28 mouse cellular contexts compared by ENCODE assay signal in genomic region chr3:26637402-26637801, GRCm38 (mm10). TPM values are rescaled to one million over a fixed set of nuclear protein-coding genes. Genes with fewer than 3 reads are reported as not detected.
"Had no signal": no experiment of that assay in that cellular context is flagged by ENCODE, and none has a peak within 500 bp of the region (broad histone marks: within the 10 kb centered on the region; RNA-seq: fewer than 3 reads in every experiment).

Gene Spata16, plus strand, starts transcription at chr3:26637620.

- H3K27ac ChIP-seq: midbrain, embryonic 10.5 days; midbrain, embryonic 12.5 days; neural tube, embryonic 13.5 days; neural tube, embryonic 15.5 days had no signal

- H3K4me3 ChIP-seq: midbrain, embryonic 10.5 days; midbrain, embryonic 12.5 days; myocyte; neural tube, embryonic 13.5 days; neural tube, embryonic 15.5 days had no signal

- H3K36me3 ChIP-seq: midbrain, embryonic 10.5 days; midbrain, embryonic 12.5 days; neural tube, embryonic 13.5 days; neural tube, embryonic 15.5 days had no signal

- H3K27me3 ChIP-seq: midbrain, embryonic 12.5 days; neural tube, embryonic 13.5 days; neural tube, embryonic 15.5 days had no signal

- DNase-seq: lung, adult 18-20 months; lung, embryonic 14.5 days; lung, postnatal 10 days; lung, postnatal 4 days; midbrain, embryonic 14.5 days; retina, postnatal 1 day; right cerebral cortex, adult 18-20 months; right cerebral cortex, postnatal 25 days; right cerebral cortex, postnatal 4 days; spleen, adult 18-20 months; thymus, adult 18-20 months; thymus, postnatal 14 days; thymus, postnatal 36 days had no signal

RNA-seq across cellular contexts. Expression of gene Spata16, which starts in this region (rescaled TPM):
- total RNA-seq: megakaryocyte, adult 5-6 weeks; megakaryocyte-erythroid progenitor cell, adult 5-6 weeks had no signal
- polyA plus RNA-seq: liver, embryonic 16.5 days; lung, embryonic 14.5 days; lung, embryonic 16.5 days; midbrain, embryonic 10.5 days; midbrain, embryonic 12.5 days; midbrain, embryonic 14.5 days; midbrain, embryonic 16.5 days; myocyte; neural tube, embryonic 11.5 days; neural tube, embryonic 13.5 days; neural tube, embryonic 15.5 days; small intestine, adult 2 months; stomach, embryonic 14.5 days; stomach, embryonic 16.5 days; thymus, postnatal 0 days had no signal
